Mouse (Mus musculus): ENCODE results near the gene Foxd4. TPM values are rescaled to one million over a fixed set of nuclear protein-coding genes. Genes with fewer than 3 reads are reported as not detected.
"Not testable (repeated sequence)": the region's sequence is repeated elsewhere in the genome, so short reads cannot be mapped to it uniquely, and the experiment has no call there.

Foxd4 gene
- total and polyA plus RNA-seq, 3 experiments, result not detected

DNA sequence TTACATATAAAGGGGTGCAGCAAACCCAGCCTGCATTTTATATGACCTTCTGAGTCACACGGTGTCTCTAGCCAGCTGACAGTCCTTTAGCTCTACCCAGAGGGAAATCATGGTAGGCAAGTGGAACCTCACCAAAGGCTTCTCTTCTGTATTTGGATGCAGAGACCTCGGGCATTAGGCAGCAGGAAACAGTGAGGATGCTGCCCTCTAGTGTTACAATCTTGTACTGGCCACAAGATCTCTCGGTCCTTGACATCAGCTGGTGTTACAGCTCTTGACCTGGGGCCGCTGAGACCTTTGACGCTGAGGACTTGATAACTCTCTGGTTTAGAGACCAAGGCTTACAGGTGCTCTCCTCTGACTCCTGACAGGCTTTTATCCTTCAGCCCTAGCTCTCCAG, 15.5 kb downstream of the Foxd4 start:
- peak; percentile 73 for DNase-seq (ENCODE audit: extremely low read depth)
- H3K9ac ChIP-seq (ENCODE audit: insufficient read depth, low read depth), result no peak overlapping the region
- peak overlapping the region; percentile 33; the same call in 1 of the 2 replicates for H3K4me2 ChIP-seq (ENCODE audit: insufficient read depth, low read depth, poor library complexity, severe bottlenecking)
- no peaks in the 10 kb centered on the region for H3K79me2 ChIP-seq (replicated peaks; ENCODE audit: control insufficient read depth, extremely low read depth, insufficient read depth, poor library complexity, severe bottlenecking)
- TF ChIP-seq SMC3 (IDR thresholded peaks at IDR 0.05; ENCODE audit: low read depth, low read length), result peak; percentile 54
- peak; percentile 79 to 82 for TF ChIP-seq CTCF (conservative IDR thresholded peaks at IDR 0.05 in 1 of 2, IDR thresholded peaks at IDR 0.05 in 1 of 2; ENCODE audit: low read depth in 2 of 2, low read length in 2 of 2)
- no peak for TF ChIP-seq ZNF384 (IDR thresholded peaks at IDR 0.05; ENCODE audit: low read depth, low read length)
- TF ChIP-seq EP300 (IDR thresholded peaks at IDR 0.05; ENCODE audit: low read length), result no peak
- peak; percentile 76 for TF ChIP-seq RAD21 (IDR thresholded peaks at IDR 0.05; ENCODE audit: low read depth, low read length)
- TF ChIP-seq PAX5 (IDR thresholded peaks at IDR 0.05; ENCODE audit: low read length), result no peak
- TF ChIP-seq UBTF (IDR thresholded peaks at IDR 0.05; ENCODE audit: low read depth, low read length), result no peak
- H3K36me3 ChIP-seq (replicated peaks in 1 of 2; ENCODE audit: control insufficient read depth in 1 of 2, insufficient read depth in 1 of 2, low read length in 1 of 2), result no peaks in the 10 kb centered on the region
- no peak overlapping the region for H3K27ac ChIP-seq (ENCODE audit: insufficient read depth, low read depth)
- H3K9me3 ChIP-seq (replicated peaks; ENCODE audit: low read length), result no peaks in the 10 kb centered on the region
- in situ Hi-C loops (cut with MboI; ENCODE audit: low pct_ligation_motif_present, low pct_unique_long_range_greater_than_20kb, low sequenced_read_pairs), result no loop called here
- no peaks in the 10 kb centered on the region; a peak in 1 of 4 replicates for H3K4me1 ChIP-seq (ENCODE audit: control insufficient read depth in 1 of 2, insufficient read depth in 2 of 2)
- dilution Hi-C loops (cut with MboI; ENCODE audit: extremely low pct_ligation_motif_present, extremely low pct_unique_long_range_greater_than_20kb, low sequenced_read_pairs), result no loop called here
- H3K4me3 ChIP-seq (replicated peaks in 1 of 3; ENCODE audit: low read depth in 2 of 3, low read length in 2 of 3, poor library complexity in 1 of 3), result no peak overlapping the region
- H3K27me3 ChIP-seq (replicated peaks), result no peaks in the 10 kb centered on the region

DNA sequence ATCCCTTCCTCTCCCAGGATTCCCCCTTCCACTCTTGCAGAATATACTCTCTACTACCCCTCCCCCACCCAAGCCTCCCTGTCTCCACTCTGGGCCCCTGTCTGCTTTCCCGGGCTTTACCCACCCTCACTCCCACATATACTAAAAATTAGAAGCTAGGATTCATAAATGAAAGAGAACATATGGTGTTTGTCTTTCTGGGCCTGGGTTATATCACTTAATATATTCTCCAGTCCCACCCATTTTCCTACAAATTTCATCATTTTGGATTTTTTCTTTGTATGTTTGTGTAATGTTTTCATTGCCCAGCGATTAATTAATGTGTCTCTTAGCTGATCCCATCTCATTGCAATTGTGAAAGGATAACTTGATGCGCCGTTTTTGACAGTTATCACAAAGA, 19.8 kb downstream of the Foxd4 start:
- TF ChIP-seq EP300 (IDR thresholded peaks at IDR 0.05; ENCODE audit: low read length), result no peak
- TF ChIP-seq ZNF384 (IDR thresholded peaks at IDR 0.05; ENCODE audit: low read depth, low read length), result no peak
- TF ChIP-seq MXI1 (IDR thresholded peaks at IDR 0.05; ENCODE audit: low read depth, low read length), result no peak
- TF ChIP-seq MAZ (IDR thresholded peaks at IDR 0.05; ENCODE audit: low read depth, low read length), result no peak
- TF ChIP-seq ETS1 (conservative IDR thresholded peaks at IDR 0.05; ENCODE audit: low read depth, low read length), result no peak
- no peak for TF ChIP-seq RAD21 (IDR thresholded peaks at IDR 0.05; ENCODE audit: low read depth, low read length)
- no peak for TF ChIP-seq POLR2A (IDR thresholded peaks at IDR 0.05; ENCODE audit: low read depth, low read length)
- TF ChIP-seq TCF12 (IDR thresholded peaks at IDR 0.05; ENCODE audit: low read depth, low read length), result no peak
- TF ChIP-seq POLR2AphosphoS2 (IDR thresholded peaks at IDR 0.05; ENCODE audit: low read depth, low read length), result no peak
- no peak for TF ChIP-seq MAFK (IDR thresholded peaks at IDR 0.05; ENCODE audit: insufficient replicate concordance, low read length)
- no peak for TF ChIP-seq NELFE (IDR thresholded peaks at IDR 0.05; ENCODE audit: low read depth, low read length)
- no peak for TF ChIP-seq RCOR1 (conservative IDR thresholded peaks at IDR 0.05; ENCODE audit: low read depth, low read length)
- TF ChIP-seq CTCF (conservative IDR thresholded peaks at IDR 0.05 in 1 of 2, IDR thresholded peaks at IDR 0.05 in 1 of 2; ENCODE audit: low read depth in 2 of 2, low read length in 2 of 2), result no peak
- TF ChIP-seq BHLHE40 (IDR thresholded peaks at IDR 0.05; ENCODE audit: low read depth, low read length), result no peak
- TF ChIP-seq ELF1 (IDR thresholded peaks at IDR 0.05; ENCODE audit: low read depth, low read length), result no peak
- no peaks in the 10 kb centered on the region; a peak in 1 of 4 replicates for H3K4me1 ChIP-seq (ENCODE audit: control insufficient read depth in 1 of 2, insufficient read depth in 2 of 2)
- H3K27me3 ChIP-seq (replicated peaks), result no peaks in the 10 kb centered on the region
- no peak for DNase-seq (ENCODE audit: extremely low read depth)
- no peaks in the 10 kb centered on the region for H3K36me3 ChIP-seq (replicated peaks in 1 of 2; ENCODE audit: control insufficient read depth in 1 of 2, insufficient read depth in 1 of 2, low read length in 1 of 2)
- in situ Hi-C loops (cut with MboI; ENCODE audit: low pct_ligation_motif_present, low pct_unique_long_range_greater_than_20kb, low sequenced_read_pairs) (no loop called here), dilution Hi-C loops (cut with MboI; ENCODE audit: extremely low pct_ligation_motif_present, extremely low pct_unique_long_range_greater_than_20kb, low sequenced_read_pairs) (no loop called here)
- H3K27ac ChIP-seq (ENCODE audit: insufficient read depth, low read depth), result no peak overlapping the region
- H3K79me2 ChIP-seq (replicated peaks; ENCODE audit: control insufficient read depth, extremely low read depth, insufficient read depth, poor library complexity, severe bottlenecking), result no peaks in the 10 kb centered on the region
- H3K4me2 ChIP-seq (ENCODE audit: insufficient read depth, low read depth, poor library complexity, severe bottlenecking), result no peak overlapping the region
- H3K9me3 ChIP-seq (replicated peaks; ENCODE audit: low read length), result peaks cover 6% of the 10 kb centered on the region
- no peak overlapping the region for H3K9ac ChIP-seq (ENCODE audit: insufficient read depth, low read depth)
- no peak overlapping the region for H3K4me3 ChIP-seq (replicated peaks in 1 of 3; ENCODE audit: low read depth in 2 of 3, low read length in 2 of 3, poor library complexity in 1 of 3)

DNA sequence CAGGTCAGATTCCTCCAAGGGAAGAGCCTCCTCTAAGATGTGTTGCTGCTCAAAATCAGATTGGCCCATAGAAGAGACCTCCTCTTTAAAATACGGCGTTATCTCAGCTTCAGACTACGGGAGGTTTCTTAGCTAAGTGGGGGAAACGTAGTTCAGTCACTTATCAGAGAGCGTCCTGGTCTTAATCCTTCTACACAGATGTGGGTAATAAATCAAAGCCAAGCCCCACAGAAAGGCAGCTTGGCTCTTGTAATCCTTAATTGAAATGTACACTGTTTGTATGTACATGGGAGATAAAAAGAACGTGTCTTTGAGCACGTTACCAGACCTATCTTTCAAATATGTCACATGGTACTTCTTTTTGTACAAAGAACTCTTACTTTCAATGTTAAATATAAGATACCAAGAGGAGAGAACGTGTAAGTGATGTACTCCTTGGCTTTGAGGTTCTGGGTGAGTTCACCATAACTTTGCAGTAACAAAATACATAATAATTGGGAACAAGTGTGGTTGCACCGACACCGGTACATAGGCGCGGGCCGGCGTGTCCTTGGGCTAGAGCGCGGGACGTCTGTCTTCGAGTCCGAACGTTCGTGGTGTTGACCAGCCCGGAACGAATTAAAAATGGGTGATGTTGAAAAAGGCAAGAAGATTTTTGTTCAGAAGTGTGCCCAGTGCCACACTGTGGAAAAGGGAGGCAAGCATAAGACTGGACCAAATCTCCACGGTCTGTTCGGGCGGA, 25.7 kb downstream of the Foxd4 start, which contains the start of gene Gm10053:
TSS of gene Gm10053 (plus strand) at position 558 of the 742 bp plus-strand sequence.
- H3K27ac ChIP-seq (ENCODE audit: insufficient read depth, low read depth); DNase-seq (ENCODE audit: extremely low read depth); dilution Hi-C loops (cut with MboI; ENCODE audit: extremely low pct_ligation_motif_present, extremely low pct_unique_long_range_greater_than_20kb, low sequenced_read_pairs): not testable (repeated sequence)

More for the DNA sequence above, 25.7 kb downstream of the Foxd4 start, which contains the start of gene Gm10053:
- H3K79me2 ChIP-seq (replicated peaks; ENCODE audit: control insufficient read depth, extremely low read depth, insufficient read depth, poor library complexity, severe bottlenecking); H3K4me1 ChIP-seq (ENCODE audit: control insufficient read depth in 1 of 2, insufficient read depth in 2 of 2); H3K9ac ChIP-seq (ENCODE audit: insufficient read depth, low read depth); in situ Hi-C loops (cut with MboI; ENCODE audit: low pct_ligation_motif_present, low pct_unique_long_range_greater_than_20kb, low sequenced_read_pairs); H3K4me3 ChIP-seq (replicated peaks in 1 of 3; ENCODE audit: low read depth in 2 of 3, low read length in 2 of 3, poor library complexity in 1 of 3); H3K4me2 ChIP-seq (ENCODE audit: insufficient read depth, low read depth, poor library complexity, severe bottlenecking); H3K9me3 ChIP-seq (replicated peaks; ENCODE audit: low read length); H3K27me3 ChIP-seq (replicated peaks); H3K36me3 ChIP-seq (replicated peaks in 1 of 2; ENCODE audit: control insufficient read depth in 1 of 2, insufficient read depth in 1 of 2, low read length in 1 of 2): not testable (repeated sequence)
